Mouse (Mus musculus) ES-E14 (cell line): Measurements from ENCODE around the gene Clstn3. TPM values are rescaled to one million over a fixed set of nuclear protein-coding genes. Genes with fewer than 3 reads are reported as not detected.

Experiments
- DNase-seq: peaks from one replicate; pipeline ENCODE4 v3.0.0-alpha.2; 2013; ENCODE audit warnings: low read depth, low spot score
- H3K27ac ChIP-seq: 2 replicates; pipeline ENCODE4 v1.5.1; 2012; ENCODE audit warnings: low read depth, mild to moderate bottlenecking, low read length, moderate library complexity, mixed read lengths; ENCODE audit not compliant: poor library complexity, insufficient read depth, severe bottlenecking
- H3K36me3 ChIP-seq: 2 replicates; pipeline ENCODE4 v1.6.1; 2012; ENCODE audit warnings: mild to moderate bottlenecking, low read length, moderate library complexity, mixed read lengths; ENCODE audit not compliant: control insufficient read depth, poor library complexity, insufficient read depth, severe bottlenecking
- H3K4me1 ChIP-seq, 2 experiments: fragments of 150-350 bp in 1 of 2; sonication (generic) in 1 of 2; 2 replicates each; pipeline ENCODE4 v1.6.1; 2012; ENCODE audit warnings: low read length in 2 of 2, mild to moderate bottlenecking in 1 of 2, mixed read lengths in 1 of 2; ENCODE audit not compliant: control insufficient read depth in 2 of 2, insufficient read depth in 2 of 2, poor library complexity in 1 of 2
- H3K4me3 ChIP-seq, 2 experiments: fragments of 150-350 bp in 1 of 2; sonication (generic) in 1 of 2; 2 replicates each; pipeline ENCODE4 v1.5.1; 2012; ENCODE audit warnings: low read length in 2 of 2, low read depth in 1 of 2, mild to moderate bottlenecking in 1 of 2, mixed read lengths in 1 of 2; ENCODE audit not compliant: insufficient read depth in 1 of 2, poor library complexity in 1 of 2, severe bottlenecking in 1 of 2
- H3K9ac ChIP-seq: 2 replicates; pipeline ENCODE4 v1.6.1; 2012; ENCODE audit warnings: low read depth, mild to moderate bottlenecking, low read length, mixed read lengths; ENCODE audit not compliant: poor library complexity, insufficient read depth, severe bottlenecking
- H3K9me3 ChIP-seq: fragments of 150-350 bp; sonication (generic); 2 replicates; pipeline ENCODE4 v1.6.1; 2012; ENCODE audit warnings: low read depth, mild to moderate bottlenecking, low read length; ENCODE audit not compliant: control insufficient read depth, insufficient read depth
- CHD2 ChIP-seq: IDR thresholded peaks from 2 replicates; pipeline ENCODE4 v1.6.1; 2014; ENCODE audit warnings: mild to moderate bottlenecking, low read depth, low read length, inconsistent platforms
- HCFC1 ChIP-seq: IDR thresholded peaks from 2 replicates; pipeline ENCODE4 v1.6.1; 2012; ENCODE audit warnings: low read length, inconsistent platforms, borderline replicate concordance; ENCODE audit not compliant: insufficient read depth
- MAFK ChIP-seq: IDR thresholded peaks from 2 replicates; pipeline ENCODE4 v1.6.1; 2014; ENCODE audit warnings: mild to moderate bottlenecking, low read depth, low read length, inconsistent platforms; ENCODE audit not compliant: insufficient read depth
- ZC3H11A ChIP-seq: IDR thresholded peaks from 2 replicates; pipeline ENCODE4 v1.6.1; 2012; ENCODE audit warnings: low read depth, mild to moderate bottlenecking, inconsistent platforms, low read length, borderline replicate concordance
- ZNF384 ChIP-seq: IDR thresholded peaks from 2 replicates; pipeline ENCODE4 v1.6.1; 2012; ENCODE audit warnings: low read depth, low read length, inconsistent platforms
- in situ Hi-C, 2 experiments: fragments of 600-800 bp; cut with MboI; formaldehyde crosslinking; loops; one replicate each; pipeline ENCODE4 v1.15.1; 2025; ENCODE audit warnings: low sequenced_read_pairs in 2 of 2, inconsistent platforms in 1 of 2; ENCODE audit not compliant: unreplicated experiment in 2 of 2
- total RNA-seq: library from RNA; depleted of rRNA; stranded (reverse); fragments of 300-350 nt; gene quantifications from 2 replicates; pipeline ENCODE4 v1.2.3, GENCODE M21; 2012

Gene Clstn3
- total RNA-seq, 1 experiment: 37.0 TPM

GRCm38 (mm10) chr6:124506991-124507390 lies 42.4 kb upstream of the Clstn3 start:
- no peak overlapping the region for H3K4me3 ChIP-seq
- H3K9me3 ChIP-seq: no peaks in the 10 kb centered on the region
- H3K27ac ChIP-seq: no peak overlapping the region
- in situ Hi-C loops: no loop called here
- no peak overlapping the region for H3K9ac ChIP-seq
- DNase-seq: no peak
- TF ChIP-seq ZC3H11A (no peak), CHD2 (no peak), ZNF384 (no peak), HCFC1 (no peak), MAFK (no peak)
- H3K4me1 ChIP-seq: peaks cover 0 to 8% of the 10 kb centered on the region in 2 experiments; a peak in 2 of 4 replicates
- no peaks in the 10 kb centered on the region for H3K36me3 ChIP-seq

GRCm38 (mm10) chr6:124505028-124505427 lies 40.4 kb upstream of the Clstn3 start:
- no peak for DNase-seq
- Histone ChIP-seq H3K4me1 (peaks cover 0 to 14% of the 10 kb centered on the region in 2 experiments; a peak in 2 of 4 replicates), H3K27ac (no peak overlapping the region), H3K4me3 (no peak overlapping the region), H3K9ac (no peak overlapping the region), H3K9me3 (no peaks in the 10 kb centered on the region), H3K36me3 (no peaks in the 10 kb centered on the region)
- TF ChIP-seq ZNF384: no peak
- no peak for TF ChIP-seq CHD2
- TF ChIP-seq HCFC1: no peak
- TF ChIP-seq ZC3H11A: no peak
- TF ChIP-seq MAFK: no peak
- in situ Hi-C loops: no loop called here

- no peak overlapping the region for H3K27ac ChIP-seq
- H3K4me1 ChIP-seq: peaks cover 0 to 11% of the 10 kb centered on the region in 2 experiments; a peak in 2 of 4 replicates
- DNase-seq: no peak
- H3K9me3 ChIP-seq: no peaks in the 10 kb centered on the region
- H3K36me3 ChIP-seq: no peaks in the 10 kb centered on the region
- no peak overlapping the region for H3K4me3 ChIP-seq
- no peak for TF ChIP-seq HCFC1
- no peak for TF ChIP-seq CHD2
- no peak for TF ChIP-seq MAFK
- TF ChIP-seq ZNF384: no peak
- TF ChIP-seq ZC3H11A: no peak
- in situ Hi-C loops: no loop called here
- no peak overlapping the region for H3K9ac ChIP-seq
These were observed 37.4 kb upstream of the Clstn3 start for GRCm38 (mm10) chr6:124502021-124502420.

GRCm38 (mm10) chr6:124501473-124501872 lies 36.9 kb upstream of the Clstn3 start:
- Histone ChIP-seq H3K9me3 (no peaks in the 10 kb centered on the region), H3K4me3 (no peak overlapping the region), H3K27ac (no peak overlapping the region), H3K4me1 (peaks cover 0 to 11% of the 10 kb centered on the region in 2 experiments; a peak in 2 of 4 replicates), H3K9ac (no peak overlapping the region), H3K36me3 (no peaks in the 10 kb centered on the region)
- no peak for DNase-seq
- TF ChIP-seq HCFC1 (no peak), MAFK (no peak), CHD2 (no peak), ZC3H11A (no peak), ZNF384 (no peak)
- in situ Hi-C loops: no loop called here

- no peak overlapping the region for H3K9ac ChIP-seq
- H3K36me3 ChIP-seq: no peaks in the 10 kb centered on the region
- no peaks in the 10 kb centered on the region for H3K9me3 ChIP-seq
- in situ Hi-C loops: no loop called here
- H3K27ac ChIP-seq: no peak overlapping the region
- no peak overlapping the region for H3K4me3 ChIP-seq
- DNase-seq: no peak
- no peak for TF ChIP-seq ZC3H11A
- no peak for TF ChIP-seq ZNF384
- no peak for TF ChIP-seq CHD2
- TF ChIP-seq MAFK: no peak
- TF ChIP-seq HCFC1: no peak
- peaks cover 0 to 11% of the 10 kb centered on the region in 2 experiments; a peak in 2 of 4 replicates for H3K4me1 ChIP-seq
These were observed 35.4 kb upstream of the Clstn3 start for GRCm38 (mm10) chr6:124499914-124500566.
